Mouse (Mus musculus): ENCODE results near the gene Tmem87b. TPM values are rescaled to one million over a fixed set of nuclear protein-coding genes. Genes with fewer than 3 reads are reported as not detected.

The Tmem87b gene
- 39.3 and 42.7 TPM in 2 replicates for polyA plus RNA-seq (2015; fragmentation: Nextera tagmentation; extraction: Ambion mirVana)

- no peaks in the 10 kb centered on the region for H3K9me3 ChIP-seq (replicated peaks; ENCODE audit: control insufficient read depth, low read length, poor library complexity, severe bottlenecking)
- peaks cover 16% of the 10 kb centered on the region for H3K4me1 ChIP-seq (ENCODE audit: control insufficient read depth, insufficient read depth, low read length)
- peak within 1 kb of the TSS; percentile 60 for H3K4me3 ChIP-seq (ENCODE audit: low read depth, low read length)
- WGBS, result under 1% methylated on average over 59 of the region's 59 CpGs
- H3K27me3 ChIP-seq (ENCODE audit: control insufficient read depth, insufficient read depth, low read depth, low read length), result no peaks in the 10 kb centered on the region
- peak; percentile 98 for ATAC-seq
- H3K27ac ChIP-seq (ENCODE audit: low read length), result peak within 1 kb of the TSS; percentile 85
- H3K36me3 ChIP-seq (ENCODE audit: control insufficient read depth, insufficient read depth, low read length), result no peaks in the 10 kb centered on the region
- H3K4me2 ChIP-seq (ENCODE audit: low read length), result peak within 1 kb of the TSS; percentile 85
- peak within 1 kb of the TSS; percentile 71 for H3K9ac ChIP-seq (ENCODE audit: low read depth, low read length)
Observed at GRCm38 (mm10) chr2:128817786-128818681, at the start of gene Tmem87b. Gene Tmem87b, plus strand, starts transcription at chr2:128818118.

GRCm38 (mm10) chr2:128768545-128769247, 49.2 kb upstream of the Tmem87b start:
- H3K27ac ChIP-seq (ENCODE audit: low read length), result no peak overlapping the region
- no peaks in the 10 kb centered on the region for H3K9me3 ChIP-seq (replicated peaks; ENCODE audit: control insufficient read depth, low read length, poor library complexity, severe bottlenecking)
- 90% methylated on average over 4 of the region's 4 CpGs for WGBS
- no peak overlapping the region for H3K9ac ChIP-seq (ENCODE audit: low read depth, low read length)
- H3K4me2 ChIP-seq (ENCODE audit: low read length), result no peak overlapping the region
- ATAC-seq, result no peak
- H3K4me3 ChIP-seq (ENCODE audit: low read depth, low read length), result no peak overlapping the region
- no peaks in the 10 kb centered on the region for H3K4me1 ChIP-seq (ENCODE audit: control insufficient read depth, insufficient read depth, low read length)
- no peaks in the 10 kb centered on the region for H3K27me3 ChIP-seq (ENCODE audit: control insufficient read depth, insufficient read depth, low read depth, low read length)
- no peaks in the 10 kb centered on the region for H3K36me3 ChIP-seq (ENCODE audit: control insufficient read depth, insufficient read depth, low read length)

- Histone ChIP-seq H3K4me1 (ENCODE audit: control insufficient read depth, insufficient read depth, low read length) (no peaks in the 10 kb centered on the region), H3K9me3 (replicated peaks; ENCODE audit: control insufficient read depth, low read length, poor library complexity, severe bottlenecking) (no peaks in the 10 kb centered on the region), H3K4me3 (ENCODE audit: low read depth, low read length) (no peak overlapping the region), H3K27me3 (ENCODE audit: control insufficient read depth, insufficient read depth, low read depth, low read length) (no peaks in the 10 kb centered on the region), H3K27ac (ENCODE audit: low read length) (no peak overlapping the region), H3K9ac (ENCODE audit: low read depth, low read length) (no peak overlapping the region), H3K36me3 (ENCODE audit: control insufficient read depth, insufficient read depth, low read length) (no peaks in the 10 kb centered on the region), H3K4me2 (ENCODE audit: low read length) (no peak overlapping the region)
- no peak for ATAC-seq
- 93% methylated on average over 6 of the region's 6 CpGs for WGBS
Observed at GRCm38 (mm10) chr2:128770557-128770956, 47.4 kb upstream of the Tmem87b start.

- 82% methylated on average over 4 of the region's 4 CpGs for WGBS
Observed at GRCm38 (mm10) chr2:128771048-128771447, 46.9 kb upstream of the Tmem87b start.

GRCm38 (mm10) chr2:128771750-128772338, 46.1 kb upstream of the Tmem87b start:
- Histone ChIP-seq H3K9me3 (replicated peaks; ENCODE audit: control insufficient read depth, low read length, poor library complexity, severe bottlenecking) (no peaks in the 10 kb centered on the region), H3K27ac (ENCODE audit: low read length) (no peak overlapping the region), H3K4me3 (ENCODE audit: low read depth, low read length) (no peak overlapping the region), H3K27me3 (ENCODE audit: control insufficient read depth, insufficient read depth, low read depth, low read length) (no peaks in the 10 kb centered on the region), H3K9ac (ENCODE audit: low read depth, low read length) (no peak overlapping the region), H3K4me2 (ENCODE audit: low read length) (no peak overlapping the region), H3K36me3 (ENCODE audit: control insufficient read depth, insufficient read depth, low read length) (no peaks in the 10 kb centered on the region), H3K4me1 (ENCODE audit: control insufficient read depth, insufficient read depth, low read length) (no peaks in the 10 kb centered on the region)
- no peak for ATAC-seq
- WGBS, result 88% methylated on average over 7 of the region's 7 CpGs

More at GRCm38 (mm10) chr2:128771048-128771447, 46.9 kb upstream of the Tmem87b start:
- Histone ChIP-seq H3K4me1 (ENCODE audit: control insufficient read depth, insufficient read depth, low read length) (no peaks in the 10 kb centered on the region), H3K9ac (ENCODE audit: low read depth, low read length) (no peak overlapping the region), H3K27me3 (ENCODE audit: control insufficient read depth, insufficient read depth, low read depth, low read length) (no peaks in the 10 kb centered on the region), H3K27ac (ENCODE audit: low read length) (no peak overlapping the region), H3K9me3 (replicated peaks; ENCODE audit: control insufficient read depth, low read length, poor library complexity, severe bottlenecking) (no peaks in the 10 kb centered on the region), H3K4me2 (ENCODE audit: low read length) (no peak overlapping the region), H3K36me3 (ENCODE audit: control insufficient read depth, insufficient read depth, low read length) (no peaks in the 10 kb centered on the region), H3K4me3 (ENCODE audit: low read depth, low read length) (no peak overlapping the region)
- ATAC-seq, result no peak

- no peaks in the 10 kb centered on the region for H3K27me3 ChIP-seq (ENCODE audit: control insufficient read depth, insufficient read depth, low read depth, low read length)
- no peaks in the 10 kb centered on the region for H3K36me3 ChIP-seq (ENCODE audit: control insufficient read depth, insufficient read depth, low read length)
- H3K4me3 ChIP-seq (ENCODE audit: low read depth, low read length), result no peak overlapping the region
- WGBS, result 95% methylated on average over 5 of the region's 5 CpGs
- ATAC-seq, result no peak
- H3K27ac ChIP-seq (ENCODE audit: low read length), result no peak overlapping the region
- no peak overlapping the region for H3K9ac ChIP-seq (ENCODE audit: low read depth, low read length)
- H3K4me1 ChIP-seq (ENCODE audit: control insufficient read depth, insufficient read depth, low read length), result no peaks in the 10 kb centered on the region
- no peaks in the 10 kb centered on the region for H3K9me3 ChIP-seq (replicated peaks; ENCODE audit: control insufficient read depth, low read length, poor library complexity, severe bottlenecking)
- H3K4me2 ChIP-seq (ENCODE audit: low read length), result no peak overlapping the region
Observed at GRCm38 (mm10) chr2:128782231-128782630, 35.7 kb upstream of the Tmem87b start.

- no peaks in the 10 kb centered on the region for H3K4me1 ChIP-seq (ENCODE audit: control insufficient read depth, insufficient read depth, low read length)
- H3K27me3 ChIP-seq (ENCODE audit: control insufficient read depth, insufficient read depth, low read depth, low read length), result no peaks in the 10 kb centered on the region
- H3K27ac ChIP-seq (ENCODE audit: low read length), result no peak overlapping the region
- H3K4me2 ChIP-seq (ENCODE audit: low read length), result no peak overlapping the region
- H3K36me3 ChIP-seq (ENCODE audit: control insufficient read depth, insufficient read depth, low read length), result no peaks in the 10 kb centered on the region
- H3K9ac ChIP-seq (ENCODE audit: low read depth, low read length), result no peak overlapping the region
- no peak for ATAC-seq
- no peaks in the 10 kb centered on the region for H3K9me3 ChIP-seq (replicated peaks; ENCODE audit: control insufficient read depth, low read length, poor library complexity, severe bottlenecking)
- H3K4me3 ChIP-seq (ENCODE audit: low read depth, low read length), result no peak overlapping the region
- 85% methylated on average over 10 of the region's 10 CpGs for WGBS
Observed at GRCm38 (mm10) chr2:128783660-128784345, 34.1 kb upstream of the Tmem87b start.

GRCm38 (mm10) chr2:128784814-128785213, 33.1 kb upstream of the Tmem87b start:
- no peak for ATAC-seq

More at GRCm38 (mm10) chr2:128784814-128785213, 33.1 kb upstream of the Tmem87b start:
- Histone ChIP-seq H3K9me3 (replicated peaks; ENCODE audit: control insufficient read depth, low read length, poor library complexity, severe bottlenecking) (no peaks in the 10 kb centered on the region), H3K27me3 (ENCODE audit: control insufficient read depth, insufficient read depth, low read depth, low read length) (no peaks in the 10 kb centered on the region), H3K4me3 (ENCODE audit: low read depth, low read length) (no peak overlapping the region), H3K9ac (ENCODE audit: low read depth, low read length) (no peak overlapping the region), H3K27ac (ENCODE audit: low read length) (no peak overlapping the region), H3K4me2 (ENCODE audit: low read length) (no peak overlapping the region), H3K4me1 (ENCODE audit: control insufficient read depth, insufficient read depth, low read length) (no peaks in the 10 kb centered on the region), H3K36me3 (ENCODE audit: control insufficient read depth, insufficient read depth, low read length) (no peaks in the 10 kb centered on the region)
- WGBS, result 95% methylated on average over 7 of the region's 7 CpGs

All from midbrain, embryonic 16.5 days (tissue).